Mouse (Mus musculus) left cerebral cortex, adult 2 months (tissue): ENCODE data around the gene Mtmr11. TPM values are rescaled to one million over a fixed set of nuclear protein-coding genes. Genes with fewer than 3 reads are reported as not detected.
"Not testable (repeated sequence)": the region's sequence is repeated elsewhere in the genome, so short reads cannot be mapped to it uniquely, and the experiment has no call there.

ENCODE experiments used
- DNase-seq, 2 experiments: peaks; one replicate each; pipeline ENCODE4 v3.0.0; 2021 to 2022; ENCODE audit warnings: low spot score in 2 of 2, mixed read lengths in 1 of 2; ENCODE audit errors: extremely low spot score in 1 of 2
- H3K27ac ChIP-seq: fragments of 200-600 bp; 2 replicates; pipeline ENCODE4 v1.8.1; 2022
- H3K4me3 ChIP-seq: fragments of 200-600 bp; 2 replicates; pipeline ENCODE4 v1.8.1; 2022
- CTCF ChIP-seq: fragments of 200-600 bp; IDR thresholded peaks from 2 replicates; pipeline ENCODE4 v1.8.1; 2022; ENCODE audit warnings: antibody characterized with exemption, mild to moderate bottlenecking, moderate library complexity
- intact Hi-C: fragments of 180-260 bp; cut with DNase I; formaldehyde crosslinking; loops from one replicate; pipeline ENCODE4 v1.15.1; 2025
- microRNA-seq, 2 experiments: library from miRNA; unstranded; fragments of <30 nt; microRNA quantifications; one replicate each; pipeline ENCODE4 v1.2.0; 2021
- total RNA-seq, 2 experiments: library from RNA; stranded (reverse); gene quantifications; 2 replicates each; pipeline ENCODE4 v1.2.3; 2021

The Mtmr11 gene
- total RNA-seq, 2 experiments from 2014 or later = 7.3 to 8.1 TPM

GRCm38 (mm10) chr3:96197129-96197749 lies 35.4 kb downstream of the Mtmr11 start:
- no peak; the same call in 1 of the 2 replicates for TF ChIP-seq CTCF
- H3K27ac ChIP-seq = peak overlapping the region; percentile 95
- intact Hi-C loops = no loop called here
- peak overlapping the region; percentile 57 for H3K4me3 ChIP-seq
- peak; percentile 90 to 91 for DNase-seq

- no peak for TF ChIP-seq CTCF
- DNase-seq = no peak
- intact Hi-C loops = no loop called here
- no peak overlapping the region; the same call in 1 of the 2 replicates for H3K27ac ChIP-seq
- H3K4me3 ChIP-seq = peak overlapping the region; percentile 57; the same call in 1 of the 2 replicates
These were observed 36.4 kb downstream of the Mtmr11 start for GRCm38 (mm10) chr3:96198181-96198580.

- intact Hi-C loops, H3K27ac ChIP-seq, DNase-seq, H3K4me3 ChIP-seq: not testable (repeated sequence)
These were observed 36.9 kb downstream of the Mtmr11 start for GRCm38 (mm10) chr3:96198601-96199251.

GRCm38 (mm10) chr3:96199731-96200130 lies 37.9 kb downstream of the Mtmr11 start:
- no peak for DNase-seq
- no peak overlapping the region for H3K4me3 ChIP-seq
- H3K27ac ChIP-seq = no peak overlapping the region
- intact Hi-C loops = no loop called here
- TF ChIP-seq CTCF = no peak

GRCm38 (mm10) chr3:96207819-96208218 lies 46.0 kb downstream of the Mtmr11 start:
- TF ChIP-seq CTCF = peak; percentile 17
- no peak overlapping the region for H3K27ac ChIP-seq
- DNase-seq = no peak
- intact Hi-C loops = no loop called here
- H3K4me3 ChIP-seq = no peak overlapping the region

GRCm38 (mm10) chr3:96209242-96209641 lies 47.4 kb downstream of the Mtmr11 start:
- intact Hi-C loops = no loop called here
- no peak overlapping the region for H3K27ac ChIP-seq
- TF ChIP-seq CTCF = peak; percentile 34
- no peak overlapping the region for H3K4me3 ChIP-seq
- DNase-seq = no peak

- Histone ChIP-seq H3K27ac (peak overlapping the region; percentile 98), H3K4me3 (peak overlapping the region; percentile 77)
- peak; percentile 28 for TF ChIP-seq CTCF
- DNase-seq = peak in 1 of 2 experiments; percentile 25
- intact Hi-C loops = loop anchor here (5.0 kb wide), 1 partner anchor 152 kb away; no protein-coding TSS in a partner anchor
These were observed 57.4 kb downstream of the Mtmr11 start for GRCm38 (mm10) chr3:96219191-96219641.

- TF ChIP-seq CTCF = no peak
- Histone ChIP-seq H3K27ac (peak within 1 kb of the TSS; percentile 98), H3K4me3 (peak within 1 kb of the TSS; percentile 77)
- peak; percentile 75 to 76 for DNase-seq
- intact Hi-C loops = loop anchor here (2.0 to 5.0 kb wide), 2 partner anchors 43 to 152 kb away; partner anchors contain the start of gene Hist2h4
These were observed 57.9 kb downstream of the Mtmr11 start, which contains the start of the genes Bola1 and Hist2h2ab for GRCm38 (mm10) chr3:96219661-96220130. Gene Bola1, minus strand, starts transcription at chr3:96219709. Gene Hist2h2ab, plus strand, starts transcription at chr3:96219865.

GRCm38 (mm10) chr3:96220131-96220764 lies 58.4 kb downstream of the Mtmr11 start:
- DNase-seq = not testable (repeated sequence)

GRCm38 (mm10) chr3:96220765-96221639 lies 59.2 kb downstream of the Mtmr11 start, which contains the start of the genes Hist2h2ac and Hist2h2be:
Gene Hist2h2ac, minus strand, starts transcription at chr3:96220880.
Gene Hist2h2be, plus strand, starts transcription at chr3:96221119.
- TF ChIP-seq CTCF = peak; percentile 7; the same call in 1 of the 2 replicates
- intact Hi-C loops = loop anchor here (2.0 kb wide), 1 partner anchor 42 kb away; the partner anchor contains the start of gene Hist2h4
- peak within 1 kb of the TSS; percentile 98 for H3K27ac ChIP-seq
- H3K4me3 ChIP-seq = peak within 1 kb of the TSS; percentile 77
- DNase-seq = peak; percentile 78 to 84

More at GRCm38 (mm10) chr3:96220131-96220764, 58.4 kb downstream of the Mtmr11 start:
- intact Hi-C loops = loop anchor here (2.0 kb wide), 1 partner anchor 43 kb away; the partner anchor contains the start of gene Hist2h4
- Histone ChIP-seq H3K4me3 (peak overlapping the region; percentile 77), H3K27ac (peak overlapping the region; percentile 98)

Small RNA genes within 50 kb of the gene (microRNA-seq; reads per million reads assigned to microRNA genes)
- 0 reads per million in 2 experiments for gene Gm44492

Other genes starting within 250 kb of the Mtmr11 start
- gene Anp32e, start 232.8 kb upstream of the Mtmr11 start, total RNA-seq = 10 to 100 TPM; 82.7 to 98.9 TPM
- gene Plekho1, start 166.0 kb upstream of the Mtmr11 start, total RNA-seq = 10 to 100 TPM; 73.5 to 86.9 TPM
- 10 to 100 TPM; 38.3 to 45.9 TPM for gene Vps45, start 103.5 kb upstream of the Mtmr11 start, total RNA-seq
- gene Otud7b, start 57.5 kb upstream of the Mtmr11 start, total RNA-seq = 10 to 100 TPM; 33.3 to 33.4 TPM
- 10 to 100 TPM; 44.0 to 45.5 TPM for gene Sf3b4, start 10.3 kb downstream of the Mtmr11 start, total RNA-seq
- 100 to 1,000 TPM; 408 TPM for gene Sv2a, start 19.1 kb downstream of the Mtmr11 start, total RNA-seq
- 10 to 100 TPM; 14.8 to 15.1 TPM for gene Bola1, start 57.7 kb downstream of the Mtmr11 start, total RNA-seq
- 10 to 100 TPM; 10.4 to 10.8 TPM for gene Hist2h2ab, start 57.9 kb downstream of the Mtmr11 start, total RNA-seq
- gene Hist2h2ac, start 58.9 kb downstream of the Mtmr11 start, total RNA-seq = 10 to 100 TPM; 20.6 to 30.5 TPM
- gene Hist2h2be, start 59.1 kb downstream of the Mtmr11 start, total RNA-seq = 1 to 10 TPM; 5.4 to 5.6 TPM
- gene Hist2h3c2, start 77.1 kb downstream of the Mtmr11 start, total RNA-seq = 1 to 10 TPM; 5.7 to 6.8 TPM
- gene Hist2h2aa2, start 78.3 kb downstream of the Mtmr11 start, total RNA-seq = 100 to 1,000 TPM; 156 to 184 TPM
- 10 to 100 TPM in 1 of 2 experiments, not detected in 1; 19.2 TPM for gene Hist2h2aa1, start 83.5 kb downstream of the Mtmr11 start, total RNA-seq
- not detected for gene Hist2h3c1, start 84.7 kb downstream of the Mtmr11 start, total RNA-seq
- 10 to 100 TPM; 26.8 to 31.9 TPM for gene Hist2h4, start 101.3 kb downstream of the Mtmr11 start, total RNA-seq
- 10 to 100 TPM; 32.7 to 45.5 TPM for gene Hist2h3b, start 106.7 kb downstream of the Mtmr11 start, total RNA-seq
- 100 to 1,000 TPM; 136 to 154 TPM for gene Hist2h2bb, start 107.7 kb downstream of the Mtmr11 start, total RNA-seq
- 1 to 10 TPM; 2.0 to 2.7 TPM for gene Fcgr1, start 132.0 kb downstream of the Mtmr11 start, total RNA-seq